Mouse (Mus musculus): Measurements from ENCODE around the gene Cabs1. TPM values are rescaled to one million over a fixed set of nuclear protein-coding genes. Genes with fewer than 3 reads are reported as not detected.

Cabs1 gene
- not detected in 2 replicates for polyA plus RNA-seq (2016; fragmentation: Nextera tagmentation; extraction: Ambion mirVana)

- H3K36me3 ChIP-seq = no peaks in the 10 kb centered on the region
- 56% methylated on average over 3 of the region's 3 CpGs for WGBS (ENCODE audit: insufficient replicate concordance)
- ATAC-seq = no peak
Measured at GRCm38 (mm10) chr5:87979139-87979538, at the start of gene Cabs1. Cabs1 (plus strand) TSS chr5:87979439.

GRCm38 (mm10) chr5:87931603-87932002, 47.6 kb upstream of the Cabs1 start:
- H3K4me1 ChIP-seq = no peaks in the 10 kb centered on the region
- no peaks in the 10 kb centered on the region for H3K9me3 ChIP-seq (replicated peaks)
- H3K36me3 ChIP-seq = no peaks in the 10 kb centered on the region
- no peak overlapping the region for H3K4me2 ChIP-seq
- no peak overlapping the region for H3K27ac ChIP-seq
- no peaks in the 10 kb centered on the region for H3K27me3 ChIP-seq (replicated peaks)
- ATAC-seq = no peak
- no peak overlapping the region for H3K9ac ChIP-seq
- WGBS (ENCODE audit: insufficient replicate concordance) = 31% methylated on average over 1 of the region's 1 CpGs
- H3K4me3 ChIP-seq = no peak overlapping the region

More at GRCm38 (mm10) chr5:87979139-87979538, at the start of gene Cabs1:
- no peaks in the 10 kb centered on the region for H3K9me3 ChIP-seq (replicated peaks)
- H3K4me2 ChIP-seq = no peak within 1 kb of the TSS
- no peak within 1 kb of the TSS for H3K4me3 ChIP-seq
- no peak within 1 kb of the TSS for H3K9ac ChIP-seq
- no peaks in the 10 kb centered on the region for H3K27me3 ChIP-seq (replicated peaks)
- no peak within 1 kb of the TSS for H3K27ac ChIP-seq
- H3K4me1 ChIP-seq = no peaks in the 10 kb centered on the region

GRCm38 (mm10) chr5:87940752-87941151, 38.5 kb upstream of the Cabs1 start:
- Histone ChIP-seq H3K4me3 (no peak overlapping the region), H3K9me3 (replicated peaks) (no peaks in the 10 kb centered on the region), H3K27ac (no peak overlapping the region), H3K9ac (no peak overlapping the region), H3K36me3 (no peaks in the 10 kb centered on the region), H3K4me1 (no peaks in the 10 kb centered on the region), H3K4me2 (no peak overlapping the region), H3K27me3 (replicated peaks) (no peaks in the 10 kb centered on the region)
- WGBS (ENCODE audit: insufficient replicate concordance) = 31% methylated on average over 3 of the region's 3 CpGs
- no peak for ATAC-seq

- H3K27ac ChIP-seq = no peak overlapping the region
- H3K9ac ChIP-seq = no peak overlapping the region
- H3K4me3 ChIP-seq = no peak overlapping the region
- no peak overlapping the region for H3K4me2 ChIP-seq
- no peaks in the 10 kb centered on the region for H3K36me3 ChIP-seq
- no peaks in the 10 kb centered on the region for H3K4me1 ChIP-seq
- H3K9me3 ChIP-seq (replicated peaks) = no peaks in the 10 kb centered on the region
- H3K27me3 ChIP-seq (replicated peaks) = no peaks in the 10 kb centered on the region
- no peak for ATAC-seq
Measured at GRCm38 (mm10) chr5:87942515-87942914, 36.7 kb upstream of the Cabs1 start.

- Histone ChIP-seq H3K9me3 (replicated peaks) (no peaks in the 10 kb centered on the region), H3K27me3 (replicated peaks) (no peaks in the 10 kb centered on the region), H3K4me2 (no peak overlapping the region), H3K4me1 (no peaks in the 10 kb centered on the region), H3K4me3 (no peak overlapping the region), H3K36me3 (no peaks in the 10 kb centered on the region), H3K27ac (no peak overlapping the region), H3K9ac (no peak overlapping the region)
- no peak for ATAC-seq
Measured at GRCm38 (mm10) chr5:87951836-87952235, 27.4 kb upstream of the Cabs1 start.

GRCm38 (mm10) chr5:87969201-87969600, 10.0 kb upstream of the Cabs1 start, which contains the start of the genes 2310003L06Rik and Gm28434:
2310003L06Rik (plus strand) TSS chr5:87969459.
Gm28434 (plus strand) TSS chr5:87969517.
- Histone ChIP-seq H3K36me3 (no peaks in the 10 kb centered on the region), H3K4me1 (no peaks in the 10 kb centered on the region), H3K27ac (no peak within 1 kb of the TSS), H3K9ac (no peak within 1 kb of the TSS), H3K4me2 (no peak within 1 kb of the TSS), H3K9me3 (replicated peaks) (no peaks in the 10 kb centered on the region), H3K27me3 (replicated peaks) (no peaks in the 10 kb centered on the region), H3K4me3 (no peak within 1 kb of the TSS)
- ATAC-seq = no peak
- 37% methylated on average over 2 of the region's 2 CpGs for WGBS (ENCODE audit: insufficient replicate concordance)

- ATAC-seq = no peak
- Histone ChIP-seq H3K4me3 (no peak overlapping the region), H3K36me3 (no peaks in the 10 kb centered on the region), H3K9ac (no peak overlapping the region), H3K27ac (no peak overlapping the region), H3K4me1 (no peaks in the 10 kb centered on the region), H3K9me3 (replicated peaks) (no peaks in the 10 kb centered on the region), H3K4me2 (no peak overlapping the region), H3K27me3 (replicated peaks) (no peaks in the 10 kb centered on the region)
- WGBS (ENCODE audit: insufficient replicate concordance) = 35% methylated on average over 3 of the region's 3 CpGs
Measured at GRCm38 (mm10) chr5:87982468-87983214, 3.4 kb downstream of the Cabs1 start.

- no peak within 1 kb of the TSS for H3K9ac ChIP-seq
- H3K4me2 ChIP-seq = no peak within 1 kb of the TSS
- no peak within 1 kb of the TSS for H3K27ac ChIP-seq
- H3K4me3 ChIP-seq = no peak within 1 kb of the TSS
- H3K9me3 ChIP-seq (replicated peaks) = no peaks in the 10 kb centered on the region
- no peaks in the 10 kb centered on the region for H3K27me3 ChIP-seq (replicated peaks)
- H3K4me1 ChIP-seq = no peaks in the 10 kb centered on the region
- WGBS (ENCODE audit: insufficient replicate concordance) = 58% methylated on average over 3 of the region's 3 CpGs
- no peaks in the 10 kb centered on the region for H3K36me3 ChIP-seq
- ATAC-seq = no peak
Measured at GRCm38 (mm10) chr5:88002249-88002648, 23.0 kb downstream of the Cabs1 start, which contains the start of gene Smr3a. Smr3a (plus strand) TSS chr5:88002549.

- no peak for ATAC-seq
- Histone ChIP-seq H3K27me3 (replicated peaks) (no peaks in the 10 kb centered on the region), H3K4me3 (no peak overlapping the region), H3K4me1 (no peaks in the 10 kb centered on the region), H3K36me3 (no peaks in the 10 kb centered on the region), H3K27ac (no peak overlapping the region), H3K9me3 (replicated peaks) (no peaks in the 10 kb centered on the region), H3K9ac (no peak overlapping the region), H3K4me2 (no peak overlapping the region)
Measured at GRCm38 (mm10) chr5:88005241-88005640, 26.0 kb downstream of the Cabs1 start.

Other genes with a start within 250 kb of the Cabs1 start
- gene Csn1s2a, start 204.9 kb upstream of the Cabs1 start, polyA plus RNA-seq (2016; fragmentation: Nextera tagmentation; extraction: Ambion mirVana) = not detected in 2 replicates
- gene Csn1s2b, start 171.4 kb upstream of the Cabs1 start, polyA plus RNA-seq (2016; fragmentation: Nextera tagmentation; extraction: Ambion mirVana) = not detected in 2 replicates
- not detected in 2 replicates for gene Prr27, start 153.8 kb upstream of the Cabs1 start, polyA plus RNA-seq (2016; fragmentation: Nextera tagmentation; extraction: Ambion mirVana)
- gene Odam, start 94.4 kb upstream of the Cabs1 start, polyA plus RNA-seq (2016; fragmentation: Nextera tagmentation; extraction: Ambion mirVana) = not detected in 2 replicates
- 0.12 TPM in 1 of 2 replicates, not detected in the other for gene Csn3, start 53.9 kb upstream of the Cabs1 start, polyA plus RNA-seq (2016; fragmentation: Nextera tagmentation; extraction: Ambion mirVana)
- gene 2310003L06Rik, start 10.0 kb upstream of the Cabs1 start, polyA plus RNA-seq (2016; fragmentation: Nextera tagmentation; extraction: Ambion mirVana) = not detected in 2 replicates
- gene Gm28434, start 9.9 kb upstream of the Cabs1 start, polyA plus RNA-seq (2016; fragmentation: Nextera tagmentation; extraction: Ambion mirVana) = not detected in 2 replicates
- not detected in 2 replicates for gene Smr3a, start 23.1 kb downstream of the Cabs1 start, polyA plus RNA-seq (2016; fragmentation: Nextera tagmentation; extraction: Ambion mirVana)
- gene Smr2, start 107.1 kb downstream of the Cabs1 start, polyA plus RNA-seq (2016; fragmentation: Nextera tagmentation; extraction: Ambion mirVana) = not detected in 2 replicates
- not detected in 2 replicates for gene Gm11116, start 132.1 kb downstream of the Cabs1 start, polyA plus RNA-seq (2016; fragmentation: Nextera tagmentation; extraction: Ambion mirVana)
- not detected in 2 replicates for gene Gm11115, start 174.7 kb downstream of the Cabs1 start, polyA plus RNA-seq (2016; fragmentation: Nextera tagmentation; extraction: Ambion mirVana)